Mouse (Mus musculus): Measurements from ENCODE around the gene Pak4. TPM values are rescaled to one million over a fixed set of nuclear protein-coding genes. Genes with fewer than 3 reads are reported as not detected.
A peak's percentile ranks its signal among the peaks of the same experiment; 100 is the strongest.
"Not testable (repeated sequence)": the region's sequence is repeated elsewhere in the genome, so short reads cannot be mapped to it uniquely, and the experiment has no call there.

Pak4 gene
- total RNA-seq, 2 experiments from 2014 or later = 28.0 to 30.0 TPM

GRCm38 (mm10) chr7:28562371-28562770 is 35.6 kb downstream of the Pak4 start:
- no peak for DNase-seq

- no peak for DNase-seq
These were observed 36.0 kb downstream of the Pak4 start for GRCm38 (mm10) chr7:28561967-28562366.

- no peak for DNase-seq
These were observed 37.1 kb downstream of the Pak4 start for GRCm38 (mm10) chr7:28560856-28561255.

- DNase-seq = peak; percentile 46 to 66
These were observed 39.5 kb downstream of the Pak4 start for GRCm38 (mm10) chr7:28558486-28558885.

GRCm38 (mm10) chr7:28557708-28558107 is 40.3 kb downstream of the Pak4 start:
- DNase-seq = no peak

GRCm38 (mm10) chr7:28557069-28557468 is 40.9 kb downstream of the Pak4 start:
- no peak for DNase-seq

- DNase-seq = no peak
These were observed 41.9 kb downstream of the Pak4 start for GRCm38 (mm10) chr7:28555939-28556535.

- DNase-seq = no peak
These were observed 44.9 kb downstream of the Pak4 start for GRCm38 (mm10) chr7:28553076-28553475.

GRCm38 (mm10) chr7:28547628-28548027 is 50.4 kb downstream of the Pak4 start:
- no peak for DNase-seq

GRCm38 (mm10) chr7:28547154-28547553 is 50.8 kb downstream of the Pak4 start, which contains the start of gene Nccrp1:
Gene Nccrp1, minus strand, starts transcription at chr7:28547254.
- DNase-seq = no peak

GRCm38 (mm10) chr7:28546649-28547048 is 51.3 kb downstream of the Pak4 start:
- no peak for DNase-seq

- DNase-seq = peak in 1 of 2 experiments; percentile 39
These were observed 52.1 kb downstream of the Pak4 start for GRCm38 (mm10) chr7:28545891-28546210.

GRCm38 (mm10) chr7:28545048-28545890 is 52.7 kb downstream of the Pak4 start:
- no peak for DNase-seq

GRCm38 (mm10) chr7:28544051-28544601 is 53.9 kb downstream of the Pak4 start:
- no peak for DNase-seq

- no peak for DNase-seq
These were observed 57.5 kb downstream of the Pak4 start, which contains the start of gene Sycn for GRCm38 (mm10) chr7:28540526-28540925. Gene Sycn, plus strand, starts transcription at chr7:28540885.

- DNase-seq = not testable (repeated sequence)
These were observed 59.1 kb downstream of the Pak4 start for GRCm38 (mm10) chr7:28538886-28539285.

GRCm38 (mm10) chr7:28532005-28532404 is 66.0 kb downstream of the Pak4 start:
- no peak for DNase-seq

- peak; percentile 87 to 95 for DNase-seq
These were observed 69.9 kb downstream of the Pak4 start for GRCm38 (mm10) chr7:28527922-28528719.

- not testable (repeated sequence) for DNase-seq
These were observed 75.4 kb downstream of the Pak4 start, which contains the start of gene Ifnl3 for GRCm38 (mm10) chr7:28522536-28522935. Gene Ifnl3, plus strand, starts transcription at chr7:28522836.

- no peak for DNase-seq
These were observed 86.5 kb downstream of the Pak4 start for GRCm38 (mm10) chr7:28511441-28511840.

- DNase-seq = not testable (repeated sequence)
These were observed 87.5 kb downstream of the Pak4 start, which contains the start of gene Ifnl2 for GRCm38 (mm10) chr7:28510405-28510974. Gene Ifnl2, minus strand, starts transcription at chr7:28510455.

- peak; percentile 40 to 43 for DNase-seq
These were observed 88.9 kb downstream of the Pak4 start for GRCm38 (mm10) chr7:28509121-28509520.
